Mouse (Mus musculus): ENCODE data around the gene Ckmt1.

The Ckmt1 gene

GRCm38 (mm10) chr2:121412843-121413386, 55.4 kb downstream of the Ckmt1 start:
- DNase-seq (ENCODE audit: low spot score in 2 of 2) = no peak
